Mouse (Mus musculus): ENCODE results near the gene Pcp4.

DNA sequence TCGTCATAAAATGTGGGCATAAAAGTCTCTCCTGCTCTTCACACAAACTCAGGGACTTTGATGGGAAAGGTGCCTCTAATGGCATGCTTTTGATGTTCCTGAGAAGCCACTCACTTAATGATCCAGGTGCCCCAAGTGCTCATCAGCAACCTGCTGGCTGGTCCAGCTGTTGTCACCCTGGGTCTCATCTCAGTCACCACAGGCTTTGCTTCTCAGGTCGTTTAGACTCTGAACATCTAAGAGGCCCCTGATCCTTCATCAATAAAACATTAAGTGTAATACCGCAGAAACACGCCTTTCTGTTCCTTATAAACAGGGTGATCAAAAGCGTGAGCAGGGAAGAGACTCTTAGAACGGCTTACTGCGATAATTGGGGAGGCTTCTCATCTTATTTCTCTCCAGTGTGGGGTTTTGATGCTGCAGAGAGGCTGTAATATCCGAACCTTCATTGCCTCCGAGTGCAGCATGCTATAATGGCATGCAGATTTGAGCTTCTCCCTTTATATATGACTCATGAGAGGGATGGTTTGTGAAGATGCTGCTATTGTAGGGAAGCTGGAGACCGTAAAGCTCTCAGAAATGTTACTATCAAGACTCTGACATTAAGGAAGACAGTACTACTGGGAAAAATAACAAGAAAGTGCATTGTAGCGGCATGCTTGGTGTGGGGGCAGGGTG is 19.7 kb downstream of the Pcp4 start:
- TF ChIP-seq CTCF (IDR thresholded peaks at IDR 0.05; ENCODE audit: borderline replicate concordance, insufficient read depth, low read depth, low read length) = no peak
- no peak for TF ChIP-seq POLR2A (IDR thresholded peaks at IDR 0.05; ENCODE audit: borderline replicate concordance, insufficient read depth, low read length)

All from cerebellum, adult 2 months (tissue).